Mouse (Mus musculus) liver, embryonic 15.5 days (tissue): ENCODE data around the gene Gm6217. TPM values are rescaled to one million over a fixed set of nuclear protein-coding genes. Genes with fewer than 3 reads are reported as not detected.
"Not testable (repeated sequence)": the region's sequence is repeated elsewhere in the genome, so short reads cannot be mapped to it uniquely, and the experiment has no call there.

Experiments used
- ATAC-seq: fragments of 200-750 bp; cut with Nextera tagmentation; 2 replicates; pipeline ENCODE4 v1.8.0; 2017; ENCODE audit warnings: moderate number of reproducible peaks, mild to moderate bottlenecking, moderate library complexity; ENCODE audit not compliant: insufficient read depth
- H3K27ac ChIP-seq: fragments of 300-500 bp; sonication (generic); replicated peaks from 2 replicates; pipeline ENCODE4 v1.5.1; 2015; ENCODE audit warnings: mild to moderate bottlenecking, inconsistent platforms
- H3K27me3 ChIP-seq: fragments of 300-500 bp; sonication (generic); 2 replicates; pipeline ENCODE4 v1.6.1; 2015; ENCODE audit warnings: mild to moderate bottlenecking, inconsistent platforms
- H3K36me3 ChIP-seq: fragments of 300-500 bp; sonication (generic); replicated peaks from 2 replicates; pipeline ENCODE4 v1.6.1; 2015; ENCODE audit warnings: moderate library complexity, mild to moderate bottlenecking, inconsistent platforms
- H3K4me1 ChIP-seq: fragments of 300-500 bp; sonication (generic); replicated peaks from 2 replicates; pipeline ENCODE4 v1.6.1; 2015; ENCODE audit warnings: inconsistent platforms
- H3K4me2 ChIP-seq: fragments of 300-500 bp; sonication (generic); 2 replicates; pipeline ENCODE4 v1.6.1; 2015; ENCODE audit warnings: moderate library complexity, mild to moderate bottlenecking, inconsistent platforms
- H3K4me3 ChIP-seq: fragments of 300-500 bp; sonication (generic); replicated peaks from 2 replicates; pipeline ENCODE4 v1.5.1; 2015; ENCODE audit warnings: mild to moderate bottlenecking, inconsistent platforms
- H3K9ac ChIP-seq: fragments of 300-500 bp; sonication (generic); 2 replicates; pipeline ENCODE4 v1.6.1; 2015; ENCODE audit warnings: moderate library complexity, mild to moderate bottlenecking, inconsistent platforms
- H3K9me3 ChIP-seq: fragments of 300-500 bp; sonication (generic); replicated peaks from 2 replicates; pipeline ENCODE4 v1.6.1; 2016; ENCODE audit warnings: inconsistent platforms
- WGBS: fragments of 180-500 bp; shearing (Covaris S2); methylation state at CpG from one replicate; pipeline ENCODE4 v1.1.7; 2015; ENCODE audit warnings: mixed read lengths; ENCODE audit not compliant: insufficient replicate concordance; 5-methylcytosine and 5-hydroxymethylcytosine counted together
- polyA plus RNA-seq: library from polyadenylated mRNA; unstranded; fragments of >200 nt; fragmentation: Nextera tagmentation; extraction: Ambion mirVana; gene quantifications from 2 replicates; pipeline ENCODE4 v1.2.1, GENCODE M21; 2015

Gm6217 gene
- not detected in 2 replicates for polyA plus RNA-seq

DNA sequence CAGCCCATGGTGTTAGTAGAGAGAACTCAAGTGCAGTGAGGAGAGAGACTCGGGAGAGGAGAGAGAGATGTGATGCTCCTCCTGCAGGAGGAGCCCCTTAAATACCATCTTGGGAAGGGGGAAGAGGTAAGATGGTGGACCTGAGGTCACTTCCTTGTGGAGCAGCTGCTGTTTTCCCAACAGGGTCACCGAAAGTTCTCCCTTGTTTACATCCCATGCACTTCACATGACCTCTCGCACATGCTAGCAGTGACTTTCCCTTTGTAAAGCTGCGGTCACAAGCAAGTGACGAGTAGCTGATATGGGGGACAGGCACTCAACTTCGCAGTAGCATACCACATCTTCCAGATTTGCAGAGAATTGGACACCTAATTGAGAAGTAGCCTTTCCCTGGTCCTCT lies at the start of gene Gm6217:
Gene Gm6217, minus strand, starts transcription at position 74 of the 400 bp plus-strand sequence.
- not testable (repeated sequence) for H3K27me3 ChIP-seq, ATAC-seq, H3K4me1 ChIP-seq, H3K36me3 ChIP-seq, H3K9ac ChIP-seq, H3K4me2 ChIP-seq, H3K9me3 ChIP-seq, H3K4me3 ChIP-seq, H3K27ac ChIP-seq
- WGBS, result no CpG with 5 or more reads among the region's 6 CpGs

DNA sequence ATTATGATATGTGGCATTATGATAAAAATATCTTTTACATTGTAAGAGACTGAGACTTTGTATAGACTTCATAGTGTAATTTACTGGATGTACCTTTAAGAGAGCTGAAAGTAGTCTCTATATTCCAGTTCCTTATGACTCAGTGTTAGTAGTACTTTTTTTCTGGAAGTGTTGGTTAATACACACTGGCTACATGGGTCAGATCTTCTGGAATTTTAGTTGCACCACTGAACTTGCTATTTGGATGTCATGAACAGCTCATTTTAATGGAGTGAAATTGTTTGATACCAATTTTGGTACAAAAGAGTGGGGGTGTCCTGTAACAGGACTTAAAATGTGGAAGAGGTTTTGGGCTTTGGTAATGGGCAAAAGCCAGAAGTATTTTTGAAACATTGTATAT lies 46.6 kb upstream of the Gm6217 start:
- H3K27me3 ChIP-seq, result no peaks in the 10 kb centered on the region
- no peak overlapping the region for H3K27ac ChIP-seq
- ATAC-seq, result no peak
- H3K4me1 ChIP-seq, result no peaks in the 10 kb centered on the region
- H3K36me3 ChIP-seq, result no peaks in the 10 kb centered on the region
- H3K9me3 ChIP-seq, result no peaks in the 10 kb centered on the region
- no peak overlapping the region for H3K4me2 ChIP-seq
- H3K9ac ChIP-seq, result no peak overlapping the region
- H3K4me3 ChIP-seq, result no peak overlapping the region

- Histone ChIP-seq H3K36me3 (no peaks in the 10 kb centered on the region), H3K4me1 (no peaks in the 10 kb centered on the region), H3K9ac (no peak overlapping the region), H3K4me3 (no peak overlapping the region), H3K4me2 (no peak overlapping the region), H3K27me3 (no peaks in the 10 kb centered on the region), H3K27ac (no peak overlapping the region), H3K9me3 (no peaks in the 10 kb centered on the region)
- no peak for ATAC-seq
- WGBS, result 31% methylated on average over 5 of the region's 5 CpGs
These were observed 44.6 kb upstream of the Gm6217 start for GRCm38 (mm10) chr1:82975750-82976149.

- H3K4me2 ChIP-seq, result no peak overlapping the region
- 13% methylated on average over 9 of the region's 9 CpGs for WGBS
- no peaks in the 10 kb centered on the region for H3K36me3 ChIP-seq
- H3K4me1 ChIP-seq, result no peaks in the 10 kb centered on the region
- H3K27ac ChIP-seq, result no peak overlapping the region
- no peaks in the 10 kb centered on the region for H3K9me3 ChIP-seq
- H3K9ac ChIP-seq, result no peak overlapping the region
- peak; percentile 75 for ATAC-seq
- H3K27me3 ChIP-seq, result no peaks in the 10 kb centered on the region
- no peak overlapping the region for H3K4me3 ChIP-seq
These were observed 43.1 kb upstream of the Gm6217 start for GRCm38 (mm10) chr1:82974342-82974741.

DNA sequence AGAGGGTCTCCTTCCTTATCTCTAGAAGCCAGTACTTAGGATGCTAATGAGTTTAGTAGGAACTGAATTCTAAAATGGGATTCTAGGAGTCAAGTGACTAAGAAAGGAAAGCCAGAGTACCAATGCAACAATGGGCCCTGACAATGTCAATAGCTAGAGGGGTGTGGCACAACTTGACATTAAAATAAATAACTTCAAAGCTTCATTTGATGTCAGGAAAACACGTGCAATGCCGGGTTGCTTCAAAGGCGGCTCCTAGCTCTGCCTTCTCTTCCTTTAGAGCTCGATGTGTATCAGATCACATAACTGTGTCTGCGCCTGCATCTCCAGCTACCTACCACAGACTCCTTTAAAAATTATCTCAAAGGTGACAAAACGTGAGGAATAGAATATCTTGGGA lies 42.7 kb upstream of the Gm6217 start:
- no peak for ATAC-seq
- Histone ChIP-seq H3K4me2 (no peak overlapping the region), H3K9me3 (no peaks in the 10 kb centered on the region)

DNA sequence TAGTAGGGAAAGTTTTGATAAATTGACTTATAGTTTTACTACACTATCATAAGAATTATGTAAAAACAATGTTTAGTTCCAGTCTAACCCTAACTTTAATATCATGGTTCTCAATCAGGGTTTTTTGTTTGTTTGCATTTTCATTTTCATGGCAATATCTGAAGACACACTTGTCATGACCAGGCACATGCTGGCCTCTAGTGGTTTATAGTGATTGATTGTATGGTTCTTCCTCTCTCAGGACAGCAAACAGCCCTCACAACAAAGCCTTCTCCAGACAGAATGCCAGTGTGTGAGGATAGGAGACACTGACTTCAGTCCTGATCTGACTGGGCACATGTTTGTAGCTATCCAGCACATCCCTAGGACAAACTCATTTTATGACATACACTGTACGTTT lies 42.0 kb upstream of the Gm6217 start:
- Histone ChIP-seq H3K4me3 (no peak overlapping the region), H3K27ac (no peak overlapping the region), H3K27me3 (no peaks in the 10 kb centered on the region), H3K4me2 (no peak overlapping the region), H3K9me3 (no peaks in the 10 kb centered on the region), H3K9ac (no peak overlapping the region), H3K4me1 (no peaks in the 10 kb centered on the region), H3K36me3 (no peaks in the 10 kb centered on the region)
- ATAC-seq, result no peak
- WGBS, result 68% methylated on average over 1 of the region's 1 CpGs

More for the DNA sequence above, 42.7 kb upstream of the Gm6217 start:
- H3K4me1 ChIP-seq, result no peaks in the 10 kb centered on the region
- H3K27ac ChIP-seq, result no peak overlapping the region
- WGBS, result 21% methylated on average over 6 of the region's 6 CpGs
- H3K27me3 ChIP-seq, result no peaks in the 10 kb centered on the region
- H3K36me3 ChIP-seq, result no peaks in the 10 kb centered on the region
- H3K4me3 ChIP-seq, result no peak overlapping the region
- no peak overlapping the region for H3K9ac ChIP-seq

DNA sequence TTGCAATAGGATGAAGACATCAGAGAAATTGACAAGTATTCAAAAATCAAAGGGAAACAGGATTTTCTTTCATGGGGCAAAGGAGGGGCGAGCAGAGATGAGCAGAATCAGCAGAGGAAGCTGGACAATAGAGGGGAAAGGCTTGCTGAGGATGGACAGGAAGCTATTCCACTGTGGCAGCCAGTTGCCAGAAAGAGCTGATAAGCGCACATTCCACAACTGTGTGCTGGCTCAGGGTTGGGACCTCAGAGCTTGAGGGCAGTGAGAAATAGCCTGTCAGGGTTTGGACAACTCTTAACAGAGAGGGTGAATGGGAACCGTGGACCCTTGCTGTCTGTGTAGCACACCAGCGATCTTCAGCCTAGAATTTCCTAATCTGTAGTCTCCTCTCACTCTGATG lies 40.8 kb upstream of the Gm6217 start:
- H3K9ac ChIP-seq, result no peak overlapping the region
- no peak overlapping the region for H3K4me2 ChIP-seq
- H3K36me3 ChIP-seq, result no peaks in the 10 kb centered on the region
- no peaks in the 10 kb centered on the region for H3K9me3 ChIP-seq
- H3K27me3 ChIP-seq, result no peaks in the 10 kb centered on the region
- WGBS, result 20% methylated on average over 4 of the region's 4 CpGs
- 0 out of 2 replicates have a peak, but pooled peaks have one; percentile 37 for ATAC-seq
- H3K27ac ChIP-seq, result no peak overlapping the region
- no peak overlapping the region for H3K4me3 ChIP-seq
- H3K4me1 ChIP-seq, result no peaks in the 10 kb centered on the region

- H3K4me1 ChIP-seq, result no peaks in the 10 kb centered on the region
- no peaks in the 10 kb centered on the region for H3K36me3 ChIP-seq
- ATAC-seq, result no peak
- no peak overlapping the region for H3K4me3 ChIP-seq
- no peaks in the 10 kb centered on the region for H3K9me3 ChIP-seq
- 49% methylated on average over 3 of the region's 3 CpGs for WGBS
- H3K27me3 ChIP-seq, result no peaks in the 10 kb centered on the region
- no peak overlapping the region for H3K9ac ChIP-seq
- H3K27ac ChIP-seq, result no peak overlapping the region
- H3K4me2 ChIP-seq, result no peak overlapping the region
These were observed 35.2 kb upstream of the Gm6217 start for GRCm38 (mm10) chr1:82966413-82966812.

DNA sequence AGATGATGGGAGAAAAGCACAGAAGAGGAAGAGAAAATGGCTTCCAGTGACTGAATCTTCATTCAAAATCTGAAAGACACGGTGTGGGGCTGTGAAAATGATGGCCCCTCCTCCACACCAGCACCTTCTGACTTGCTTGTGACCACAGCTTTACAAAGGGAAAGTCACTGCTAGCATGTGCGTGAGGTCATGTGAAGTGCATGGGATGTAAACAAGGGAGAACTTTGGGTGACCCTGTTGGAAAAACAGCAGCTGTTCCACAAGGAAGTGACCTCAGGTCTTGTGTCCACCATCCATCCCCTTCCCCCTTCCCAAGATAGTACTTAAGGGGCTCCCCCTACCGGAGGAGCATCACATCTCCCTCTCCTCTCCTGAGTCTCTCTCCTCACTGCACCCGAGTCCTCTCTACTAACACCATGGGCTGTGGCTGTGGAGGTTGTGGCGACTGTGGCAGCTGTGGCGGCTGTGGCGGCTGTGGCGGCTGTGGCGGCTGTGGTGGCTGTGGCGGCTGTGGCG lies 28.7 kb upstream of the Gm6217 start, which contains the start of gene Gm47955:
Gene Gm47955, plus strand, starts transcription at position 417 of the 516 bp plus-strand sequence.
- Histone ChIP-seq H3K27ac (no peak within 1 kb of the TSS), H3K4me1 (no peaks in the 10 kb centered on the region), H3K4me2 (no peak within 1 kb of the TSS), H3K4me3 (no peak within 1 kb of the TSS), H3K27me3 (no peaks in the 10 kb centered on the region), H3K36me3 (no peaks in the 10 kb centered on the region), H3K9me3 (no peaks in the 10 kb centered on the region), H3K9ac (no peak within 1 kb of the TSS)
- 63% methylated on average over 11 of the region's 11 CpGs for WGBS
- ATAC-seq, result no peak

- not testable (repeated sequence) for H3K27me3 ChIP-seq, ATAC-seq, H3K4me2 ChIP-seq, H3K4me1 ChIP-seq, H3K9me3 ChIP-seq, H3K4me3 ChIP-seq, H3K9ac ChIP-seq, H3K27ac ChIP-seq, H3K36me3 ChIP-seq
These were observed 24.7 kb upstream of the Gm6217 start, which contains the start of gene Gm7544 for GRCm38 (mm10) chr1:82955913-82956312. TSS of gene Gm7544 (minus strand) at chr1:82956013.

DNA sequence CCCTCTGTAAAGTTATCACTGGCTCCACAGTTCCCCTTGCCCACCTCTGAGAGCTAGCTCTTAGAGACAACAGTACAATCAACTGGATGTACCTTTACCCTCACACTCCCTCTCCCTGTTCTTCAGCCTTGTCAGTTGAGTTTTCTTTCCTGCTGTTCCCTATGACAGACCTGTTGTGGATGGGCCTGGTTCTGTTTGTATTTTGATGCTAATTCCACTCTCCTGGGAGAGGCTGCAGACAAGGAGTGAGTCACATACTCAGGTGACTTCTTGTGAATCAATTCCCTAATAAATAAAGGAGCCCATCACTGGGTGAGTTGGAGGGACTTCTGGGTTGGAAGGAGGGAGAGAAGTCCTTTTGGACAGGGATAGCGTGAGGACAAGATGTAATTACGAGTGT lies 17.4 kb upstream of the Gm6217 start:
- H3K4me1 ChIP-seq, result no peaks in the 10 kb centered on the region

GRCm38 (mm10) chr1:82946029-82946428 lies 14.8 kb upstream of the Gm6217 start:
- not testable (repeated sequence) for ATAC-seq, H3K27me3 ChIP-seq, H3K9me3 ChIP-seq, H3K4me2 ChIP-seq, H3K27ac ChIP-seq, H3K36me3 ChIP-seq, H3K4me1 ChIP-seq, H3K9ac ChIP-seq, H3K4me3 ChIP-seq
- 73% methylated on average over 2 of the region's 2 CpGs for WGBS

More for the DNA sequence above, 17.4 kb upstream of the Gm6217 start:
- Histone ChIP-seq H3K36me3 (no peaks in the 10 kb centered on the region), H3K27me3 (no peaks in the 10 kb centered on the region), H3K4me3 (no peak overlapping the region), H3K9me3 (no peaks in the 10 kb centered on the region), H3K27ac (no peak overlapping the region), H3K4me2 (no peak overlapping the region), H3K9ac (no peak overlapping the region)
- WGBS, result 70% methylated on average over 2 of the region's 2 CpGs
- no peak for ATAC-seq
